Comparison of ENCODE assay signal across 7 mouse cellular contexts in the genomic region with DNA sequence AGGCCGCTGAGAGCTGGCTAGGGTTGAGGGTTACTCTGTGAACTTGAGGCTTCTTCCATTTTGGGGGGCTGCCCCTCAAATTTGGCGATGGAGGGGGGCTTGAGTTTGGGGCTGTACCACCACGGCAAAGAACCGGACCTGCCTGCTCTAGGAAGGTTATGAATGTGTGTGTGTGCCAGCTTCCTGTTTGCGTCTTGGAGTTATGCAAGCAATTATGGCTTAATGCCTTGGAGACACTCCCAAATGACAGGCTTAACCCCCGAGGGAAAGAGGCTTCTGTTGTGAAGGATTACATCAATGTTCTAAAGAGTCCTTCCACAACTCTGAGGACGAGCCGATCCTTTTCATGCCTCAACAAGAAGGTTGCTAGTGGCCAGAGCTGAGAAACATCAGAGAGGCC.
DNase-seq lines count a peak whose midpoint lies in the region; ATAC-seq and TF ChIP-seq lines count a peak whose summit lies in the region.

No protein-coding gene starts in this region.

- no peaks in the 10 kb centered on the region for H3K27me3 ChIP-seq in lung, postnatal 0 days (replicated peaks; ENCODE audit: insufficient read depth, low read length)
- H3K27me3 ChIP-seq in stomach, postnatal 0 days (ENCODE audit: control insufficient read depth, insufficient read depth, low read length) = no peaks in the 10 kb centered on the region

- 27% methylated on average over 8 of the region's 8 CpGs for WGBS in lung, postnatal 0 days
- WGBS in stomach, postnatal 0 days = 28% methylated on average over 8 of the region's 8 CpGs

- no peak overlapping the region for H3K4me3 ChIP-seq in lung, postnatal 0 days (ENCODE audit: low read depth, low read length)
- no peak overlapping the region for H3K4me3 ChIP-seq in stomach, postnatal 0 days (ENCODE audit: low read depth, low read length)

- no peak overlapping the region for H3K27ac ChIP-seq in lung, postnatal 0 days (ENCODE audit: low read length)
- H3K27ac ChIP-seq in stomach, postnatal 0 days (replicated peaks) = no peak overlapping the region

- no peak overlapping the region for H3K9ac ChIP-seq in lung, postnatal 0 days (replicated peaks; ENCODE audit: low read depth)
- H3K9ac ChIP-seq in stomach, postnatal 0 days (ENCODE audit: low read length) = no peak overlapping the region

- peak overlapping the region; percentile 25; the same call in 1 of the 2 replicates for H3K4me2 ChIP-seq in lung, postnatal 0 days (replicated peaks; ENCODE audit: low read depth, low read length)
- no peak overlapping the region for H3K4me2 ChIP-seq in stomach, postnatal 0 days (replicated peaks; ENCODE audit: low read depth)

- peak; percentile 5 for DNase-seq in urinary bladder, postnatal 25 days (ENCODE audit: low spot score)
- DNase-seq in urinary bladder, postnatal 4 days (ENCODE audit: low spot score in 2 of 2) = no peak
- DNase-seq in lung, postnatal 0 days (ENCODE audit: low spot score) = peak; percentile 82
- no peak for DNase-seq in stomach, postnatal 0 days (ENCODE audit: low spot score)
- no peak for DNase-seq in T-cell, adult 2 months (ENCODE audit: low spot score)
- DNase-seq in embryo, embryonic 11 days = no peak

- H3K36me3 ChIP-seq in lung, postnatal 0 days (ENCODE audit: insufficient read depth, low read length) = no peaks in the 10 kb centered on the region
- H3K36me3 ChIP-seq in stomach, postnatal 0 days (ENCODE audit: control insufficient read depth, insufficient read depth, low read length) = no peaks in the 10 kb centered on the region

- ATAC-seq in granulocyte monocyte progenitor cell, adult 5-6 weeks (replicated peaks; ENCODE audit: poor library complexity, severe bottlenecking) = peak; percentile 92
- ATAC-seq in lung, postnatal 0 days = peak; percentile 77
- ATAC-seq in stomach, postnatal 0 days (ENCODE audit: low FRiP score, low TSS enrichment) = peak; percentile 71

- no peak for TF ChIP-seq CTCF in lung, postnatal 0 days (IDR thresholded peaks at IDR 0.05)
- no peak for TF ChIP-seq CTCF in stomach, postnatal 0 days (IDR thresholded peaks at IDR 0.05; ENCODE audit: low read depth)

- 0 out of 2 replicates have a peak, but pooled peaks cover 7% of the 10 kb centered on the region for H3K4me1 ChIP-seq in lung, postnatal 0 days (ENCODE audit: insufficient read depth, low read depth, low read length)
- H3K4me1 ChIP-seq in stomach, postnatal 0 days (replicated peaks; ENCODE audit: control insufficient read depth, insufficient read depth) = no peaks in the 10 kb centered on the region

- H3K9me3 ChIP-seq in lung, postnatal 0 days (ENCODE audit: low read length) = no peaks in the 10 kb centered on the region
- no peaks in the 10 kb centered on the region for H3K9me3 ChIP-seq in stomach, postnatal 0 days (ENCODE audit: control insufficient read depth, low read length)

- TF ChIP-seq EP300 in lung, postnatal 0 days (IDR thresholded peaks at IDR 0.05) = no peak
- TF ChIP-seq EP300 in stomach, postnatal 0 days (optimal IDR thresholded peaks at IDR 0.05) = no peak

Comparison
In these comparisons a context has a peak if more than half of its experiments do, and no peak if none do; other contexts are left out.
1. DNase-seq: peak in urinary bladder, postnatal 25 days (single experiment) and lung, postnatal 0 days (single experiment); none in urinary bladder, postnatal 4 days (0 of 2), stomach, postnatal 0 days (single experiment), T-cell, adult 2 months (single experiment) and embryo, embryonic 11 days (single experiment).
2. Peak in every context shown above with its lines, with median percentiles within 50 percentile points of each other: ATAC-seq.